Mouse (Mus musculus) liver, embryonic 14.5 days (tissue): ENCODE results near the gene Rab4a. TPM values are rescaled to one million over a fixed set of nuclear protein-coding genes. Genes with fewer than 3 reads are reported as not detected.

Experiments
- ATAC-seq: fragments of 200-750 bp; cut with Nextera tagmentation; 2 replicates; pipeline ENCODE4 v1.8.0; 2017; ENCODE audit warnings: moderate number of reproducible peaks, mild to moderate bottlenecking, moderate library complexity; ENCODE audit not compliant: insufficient read depth
- DNase-seq, 3 experiments: peaks; one replicate each; pipeline ENCODE4 v3.0.0-alpha.2; 2012 to 2013; ENCODE audit warnings: low read depth in 3 of 3, low spot score in 3 of 3
- H3K27ac ChIP-seq: fragments of 300-500 bp; sonication (generic); 2 replicates; pipeline ENCODE4 v1.5.1; 2014; ENCODE audit warnings: moderate library complexity, mild to moderate bottlenecking, control low read depth, inconsistent platforms
- H3K27me3 ChIP-seq: fragments of 300-500 bp; sonication (generic); 2 replicates; pipeline ENCODE4 v1.6.1; 2014; ENCODE audit warnings: mild to moderate bottlenecking, low read length, moderate library complexity; ENCODE audit not compliant: control insufficient read depth, insufficient read depth
- H3K36me3 ChIP-seq: fragments of 300-500 bp; sonication (generic); replicated peaks from 2 replicates; pipeline ENCODE4 v1.6.1; 2014; ENCODE audit warnings: low read depth; ENCODE audit not compliant: control insufficient read depth, insufficient read depth
- H3K4me1 ChIP-seq, 2 experiments: fragments of 200-500 bp in 1 of 2; fragments of 300-500 bp in 1 of 2; sonication (generic) in 1 of 2; replicated peaks; 2 replicates each; pipeline ENCODE4 v1.6.1; 2012 to 2014; ENCODE audit warnings: antibody characterized with exemption in 1 of 2, inconsistent platforms in 1 of 2, low read length in 1 of 2; ENCODE audit not compliant: control insufficient read depth in 2 of 2, insufficient read depth in 2 of 2
- H3K4me2 ChIP-seq: fragments of 300-500 bp; sonication (generic); 2 replicates; pipeline ENCODE4 v1.6.1; 2014; ENCODE audit warnings: low read depth, mild to moderate bottlenecking, control low read depth, moderate library complexity
- H3K4me3 ChIP-seq, 2 experiments: fragments of 200-500 bp in 1 of 2; fragments of 300-500 bp in 1 of 2; sonication (generic) in 1 of 2; 2 replicates each; pipeline ENCODE4 v1.5.1; 2012 to 2014; ENCODE audit warnings: low read depth in 2 of 2, low read length in 2 of 2, mild to moderate bottlenecking in 2 of 2, control low read depth in 1 of 2, inconsistent platforms in 1 of 2, moderate library complexity in 1 of 2; ENCODE audit not compliant: insufficient read depth in 1 of 2
- H3K9ac ChIP-seq: fragments of 300-500 bp; sonication (generic); replicated peaks from 2 replicates; pipeline ENCODE4 v1.6.1; 2014; ENCODE audit warnings: mild to moderate bottlenecking, control low read depth, moderate library complexity
- H3K9me3 ChIP-seq: fragments of 300-500 bp; sonication (generic); 2 replicates; pipeline ENCODE4 v1.6.1; 2016; ENCODE audit warnings: low read length, mixed read lengths; ENCODE audit not compliant: control insufficient read depth
- CTCF ChIP-seq: IDR thresholded peaks from 2 replicates; pipeline ENCODE4 v1.5.1; 2016; ENCODE audit warnings: antibody characterized with exemption, low read depth, control low read depth
- EP300 ChIP-seq: IDR thresholded peaks from 2 replicates; pipeline ENCODE4 v1.6.1; 2016; ENCODE audit warnings: antibody characterized with exemption, low read depth
- WGBS: fragments of 180-500 bp; shearing (Covaris S2); extraction: QIAGEN DNeasy Blood & Tissue Kit; methylation state at CpG from one replicate; pipeline ENCODE4 v1.1.7; 2014; ENCODE audit not compliant: insufficient replicate concordance; 5-methylcytosine and 5-hydroxymethylcytosine counted together
- polyA plus RNA-seq, 2 experiments: library from polyadenylated mRNA; depleted of rRNA in 1 of 2; stranded (reverse) in 1 of 2; unstranded in 1 of 2; fragments of >200 nt; fragmentation: Nextera tagmentation in 1 of 2; extraction: Ambion mirVana in 1 of 2; gene quantifications; 2 replicates each; pipeline versions ENCODE4 v1.2.1 to v1.2.3; 2012 to 2014

Gene Rab4a
- polyA plus RNA-seq, 2 experiments, result 12.9 to 23.7 TPM

- Histone ChIP-seq H3K36me3 (peaks cover 4% of the 10 kb centered on the region), H3K4me2 (no peak overlapping the region), H3K4me3 (no peak overlapping the region), H3K9me3 (no peaks in the 10 kb centered on the region), H3K27me3 (no peaks in the 10 kb centered on the region), H3K27ac (no peak overlapping the region), H3K4me1 (no peaks in the 10 kb centered on the region; a peak in 1 of 4 replicates), H3K9ac (no peak overlapping the region)
- WGBS, result 87% methylated on average over 12 of the region's 12 CpGs
- TF ChIP-seq EP300 (no peak), CTCF (no peak)
- DNase-seq (no peak), ATAC-seq (no peak)
Observed at GRCm38 (mm10) chr8:123846509-123846908, 40.7 kb downstream of the Rab4a start.

DNA sequence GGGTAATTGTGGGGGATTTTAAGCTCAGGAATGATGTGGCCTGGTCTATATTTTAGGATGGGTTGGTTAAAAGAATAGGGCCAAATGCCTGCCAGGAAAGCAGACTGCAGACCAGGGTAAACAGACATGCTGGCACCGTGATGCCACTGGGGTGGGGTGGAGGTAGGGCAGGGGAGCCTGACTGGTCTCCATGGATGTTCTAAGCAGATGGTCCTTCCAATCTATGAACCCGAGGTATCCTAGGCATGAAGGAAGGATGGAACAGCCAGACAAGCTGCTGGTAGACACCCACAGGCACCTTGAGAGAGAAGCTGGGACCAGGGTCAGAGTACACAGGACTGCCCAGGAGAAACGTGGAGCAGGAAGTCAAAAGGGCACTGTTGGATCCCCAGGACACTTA lies 41.8 kb downstream of the Rab4a start:
- no peaks in the 10 kb centered on the region for H3K9me3 ChIP-seq
- TF ChIP-seq EP300, result no peak
- TF ChIP-seq CTCF, result no peak
- H3K27me3 ChIP-seq, result no peaks in the 10 kb centered on the region
- H3K27ac ChIP-seq, result no peak overlapping the region
- WGBS, result 59% methylated on average over 3 of the region's 3 CpGs
- no peak overlapping the region for H3K4me2 ChIP-seq
- H3K9ac ChIP-seq, result no peak overlapping the region
- peaks cover 4% of the 10 kb centered on the region for H3K36me3 ChIP-seq
- no peak for ATAC-seq
- no peaks in the 10 kb centered on the region; a peak in 1 of 4 replicates for H3K4me1 ChIP-seq
- DNase-seq, result no peak
- H3K4me3 ChIP-seq, result no peak overlapping the region

- peaks cover 4% of the 10 kb centered on the region for H3K36me3 ChIP-seq
- no peaks in the 10 kb centered on the region for H3K27me3 ChIP-seq
- WGBS, result 71% methylated on average over 4 of the region's 4 CpGs
- ATAC-seq (no peak), DNase-seq (no peak)
- no peak overlapping the region for H3K4me2 ChIP-seq
- H3K9me3 ChIP-seq, result no peaks in the 10 kb centered on the region
- no peak overlapping the region for H3K4me3 ChIP-seq
- no peak overlapping the region for H3K9ac ChIP-seq
- TF ChIP-seq EP300 (no peak), CTCF (no peak)
- no peaks in the 10 kb centered on the region; a peak in 1 of 4 replicates for H3K4me1 ChIP-seq
- no peak overlapping the region for H3K27ac ChIP-seq
Observed at GRCm38 (mm10) chr8:123849352-123849751, 43.6 kb downstream of the Rab4a start.

DNA sequence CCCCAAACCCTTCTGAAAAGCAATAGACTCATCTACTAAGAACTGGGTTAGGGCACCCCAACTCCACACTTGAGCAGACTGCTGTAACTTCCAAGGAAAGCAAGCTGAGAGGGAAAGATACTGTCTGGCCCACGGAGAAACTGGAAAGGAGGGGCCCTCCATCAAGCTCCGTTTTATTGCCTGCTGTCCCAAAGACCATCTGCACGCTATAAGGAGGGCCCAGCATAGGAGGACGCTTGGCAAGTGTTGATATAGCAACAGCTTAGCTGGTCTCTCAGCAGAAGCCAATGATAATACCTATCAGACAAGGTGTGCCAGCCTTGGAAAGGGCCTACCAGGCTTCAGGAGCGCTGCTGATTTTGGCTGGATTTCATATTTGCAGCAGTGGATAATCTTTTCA lies 45.8 kb downstream of the Rab4a start:
- ATAC-seq (no peak), DNase-seq (no peak)
- no peak overlapping the region for H3K9ac ChIP-seq
- H3K27ac ChIP-seq, result no peak overlapping the region
- H3K27me3 ChIP-seq, result no peaks in the 10 kb centered on the region
- no peak overlapping the region for H3K4me3 ChIP-seq
- H3K4me1 ChIP-seq, result no peaks in the 10 kb centered on the region; a peak in 1 of 4 replicates
- no peak for TF ChIP-seq EP300
- TF ChIP-seq CTCF, result no peak
- H3K9me3 ChIP-seq, result no peaks in the 10 kb centered on the region
- WGBS, result 48% methylated on average over 5 of the region's 5 CpGs
- no peak overlapping the region for H3K4me2 ChIP-seq
- no peaks in the 10 kb centered on the region for H3K36me3 ChIP-seq

- Histone ChIP-seq H3K9ac (no peak overlapping the region), H3K4me2 (no peak overlapping the region), H3K4me3 (no peak overlapping the region), H3K4me1 (peaks cover 7 to 8% of the 10 kb centered on the region in 2 experiments; a peak in 3 of 4 replicates), H3K27ac (no peak overlapping the region), H3K27me3 (no peaks in the 10 kb centered on the region), H3K36me3 (no peaks in the 10 kb centered on the region), H3K9me3 (no peaks in the 10 kb centered on the region)
- 17% methylated on average over 1 of the region's 1 CpGs for WGBS
- no peak for TF ChIP-seq EP300
- DNase-seq (no peak), ATAC-seq (no peak)
Observed at GRCm38 (mm10) chr8:123854252-123854651, 48.5 kb downstream of the Rab4a start.
